Mouse (Mus musculus) forebrain, embryonic 16.5 days (tissue): ENCODE data around the gene Epha8. TPM values are rescaled to one million over a fixed set of nuclear protein-coding genes. Genes with fewer than 3 reads are reported as not detected.

Experiments used
- ATAC-seq: fragments of 200-750 bp; cut with Nextera tagmentation; 2 replicates; pipeline ENCODE4 v1.8.0; 2017; ENCODE audit warnings: mild to moderate bottlenecking, moderate library complexity
- H3K27ac ChIP-seq: fragments of 300-500 bp; sonication (generic); 2 replicates; pipeline ENCODE4 v1.5.1; 2014; ENCODE audit warnings: low read length, control low read depth
- H3K27me3 ChIP-seq: fragments of 300-500 bp; sonication (generic); replicated peaks from 2 replicates; pipeline ENCODE4 v1.6.1; 2014; ENCODE audit warnings: low read length; ENCODE audit not compliant: control insufficient read depth, insufficient read depth
- H3K36me3 ChIP-seq: fragments of 300-500 bp; sonication (generic); 2 replicates; pipeline ENCODE4 v1.6.1; 2014; ENCODE audit not compliant: control insufficient read depth, insufficient read depth
- H3K4me1 ChIP-seq: fragments of 300-500 bp; sonication (generic); replicated peaks from 2 replicates; pipeline ENCODE4 v1.6.1; 2014; ENCODE audit warnings: low read length; ENCODE audit not compliant: control insufficient read depth, insufficient read depth
- H3K4me2 ChIP-seq: fragments of 300-500 bp; sonication (generic); 2 replicates; pipeline ENCODE4 v1.6.1; 2014; ENCODE audit warnings: mild to moderate bottlenecking, low read length, control low read depth
- H3K4me3 ChIP-seq: fragments of 300-500 bp; sonication (generic); replicated peaks from 2 replicates; pipeline ENCODE4 v1.5.1; 2014; ENCODE audit warnings: mild to moderate bottlenecking, low read length, control low read depth
- H3K9ac ChIP-seq: fragments of 300-500 bp; sonication (generic); replicated peaks from 2 replicates; pipeline ENCODE4 v1.6.1; 2014; ENCODE audit warnings: low read depth, low read length, control low read depth
- H3K9me3 ChIP-seq: fragments of 300-500 bp; sonication (generic); 2 replicates; pipeline ENCODE4 v1.6.1; 2016; ENCODE audit warnings: low read length; ENCODE audit not compliant: control insufficient read depth
- WGBS: fragments of 180-500 bp; shearing (Covaris S2); extraction: QIAGEN DNeasy Blood & Tissue Kit; methylation state at CpG from one replicate; pipeline ENCODE4 v1.1.7; 2014; 5-methylcytosine and 5-hydroxymethylcytosine counted together
- polyA plus RNA-seq: library from polyadenylated mRNA; unstranded; fragments of >200 nt; fragmentation: Nextera tagmentation; extraction: Ambion mirVana; gene quantifications from 2 replicates; pipeline ENCODE4 v1.2.1, GENCODE M21; 2015

Epha8 gene
- polyA plus RNA-seq, 1 experiment from 2014 or later: 6.7 TPM

GRCm38 (mm10) chr4:136898637-136899036 is 58.0 kb downstream of the Epha8 start, which contains the start of gene C1qa:
C1qa (minus strand) TSS chr4:136898803.
- no peak for ATAC-seq
- H3K4me2 ChIP-seq: no peak within 1 kb of the TSS
- no peak within 1 kb of the TSS for H3K4me3 ChIP-seq
- peaks cover 4% of the 10 kb centered on the region; the same call in 1 of the 2 replicates for H3K4me1 ChIP-seq
- H3K27me3 ChIP-seq: peaks cover 20% of the 10 kb centered on the region
- 79% methylated on average over 9 of the region's 9 CpGs for WGBS
- no peaks in the 10 kb centered on the region for H3K36me3 ChIP-seq
- no peak within 1 kb of the TSS for H3K27ac ChIP-seq
- H3K9ac ChIP-seq: no peak within 1 kb of the TSS
- no peaks in the 10 kb centered on the region for H3K9me3 ChIP-seq

DNA sequence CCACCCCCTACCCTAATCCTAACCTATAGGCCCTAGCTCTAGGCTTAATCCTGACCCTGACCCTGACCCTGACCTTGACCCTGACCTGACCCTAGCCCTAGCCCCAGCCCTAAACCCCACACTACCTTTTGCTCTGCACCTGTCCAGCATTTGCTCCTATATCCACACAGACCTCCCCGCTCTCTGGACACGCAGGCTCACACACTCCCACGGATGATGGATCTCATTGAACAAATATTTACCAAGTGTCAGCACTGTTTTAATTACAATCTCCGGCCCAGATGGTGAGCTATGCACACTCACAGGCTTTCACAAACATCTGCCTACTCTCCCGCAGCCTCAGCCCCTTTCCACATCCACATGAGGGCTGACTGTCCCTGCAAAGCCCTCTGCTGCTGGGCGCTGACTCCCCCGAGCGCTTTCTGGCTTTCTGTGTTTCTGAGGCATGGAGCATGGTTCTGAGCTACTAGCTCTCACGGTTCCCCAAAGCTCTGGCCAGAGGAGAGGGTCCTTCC is 58.5 kb downstream of the Epha8 start:
- H3K4me2 ChIP-seq: no peak overlapping the region
- H3K27me3 ChIP-seq: peaks cover 20% of the 10 kb centered on the region
- no peak for ATAC-seq
- H3K9ac ChIP-seq: no peak overlapping the region
- no peaks in the 10 kb centered on the region for H3K36me3 ChIP-seq
- WGBS: 54% methylated on average over 9 of the region's 9 CpGs
- H3K27ac ChIP-seq: no peak overlapping the region
- H3K9me3 ChIP-seq: no peaks in the 10 kb centered on the region
- no peak overlapping the region for H3K4me3 ChIP-seq
- peaks cover 4% of the 10 kb centered on the region; the same call in 1 of the 2 replicates for H3K4me1 ChIP-seq

- Histone ChIP-seq H3K9me3 (no peaks in the 10 kb centered on the region), H3K4me1 (peaks cover 4% of the 10 kb centered on the region; the same call in 1 of the 2 replicates), H3K4me3 (no peak overlapping the region), H3K4me2 (no peak overlapping the region), H3K9ac (no peak overlapping the region), H3K27me3 (peaks cover 20% of the 10 kb centered on the region), H3K27ac (no peak overlapping the region), H3K36me3 (no peaks in the 10 kb centered on the region)
- ATAC-seq: no peak
- 34% methylated on average over 10 of the region's 10 CpGs for WGBS
Observed at GRCm38 (mm10) chr4:136896461-136896860, 60.2 kb downstream of the Epha8 start.

DNA sequence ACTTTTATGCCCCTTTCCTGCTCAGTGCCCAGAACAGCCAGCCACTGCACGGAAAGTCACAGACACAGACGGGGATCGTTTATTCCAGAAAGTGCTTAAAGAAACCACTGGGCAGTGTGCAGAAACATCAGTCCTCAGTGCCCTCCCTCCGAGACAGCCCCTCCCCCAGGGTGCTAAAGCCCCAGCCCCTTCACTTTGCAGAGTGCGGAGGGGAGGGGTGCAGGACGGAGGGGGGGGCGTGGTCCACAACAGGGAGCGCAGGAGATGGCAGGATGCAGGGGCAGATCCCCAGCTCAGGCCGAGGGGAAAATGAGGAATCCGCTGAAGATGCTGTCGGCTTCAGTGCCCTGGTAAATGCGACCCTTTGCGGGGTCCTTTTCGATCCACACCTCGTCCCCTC is 60.8 kb downstream of the Epha8 start:
- Histone ChIP-seq H3K9ac (no peak overlapping the region), H3K9me3 (no peaks in the 10 kb centered on the region), H3K4me3 (no peak overlapping the region), H3K4me1 (peaks cover 4% of the 10 kb centered on the region; the same call in 1 of the 2 replicates), H3K36me3 (no peaks in the 10 kb centered on the region), H3K27me3 (peaks cover 20% of the 10 kb centered on the region), H3K27ac (no peak overlapping the region), H3K4me2 (no peak overlapping the region)
- no peak for ATAC-seq
- 2% methylated on average over 14 of the region's 15 CpGs for WGBS

DNA sequence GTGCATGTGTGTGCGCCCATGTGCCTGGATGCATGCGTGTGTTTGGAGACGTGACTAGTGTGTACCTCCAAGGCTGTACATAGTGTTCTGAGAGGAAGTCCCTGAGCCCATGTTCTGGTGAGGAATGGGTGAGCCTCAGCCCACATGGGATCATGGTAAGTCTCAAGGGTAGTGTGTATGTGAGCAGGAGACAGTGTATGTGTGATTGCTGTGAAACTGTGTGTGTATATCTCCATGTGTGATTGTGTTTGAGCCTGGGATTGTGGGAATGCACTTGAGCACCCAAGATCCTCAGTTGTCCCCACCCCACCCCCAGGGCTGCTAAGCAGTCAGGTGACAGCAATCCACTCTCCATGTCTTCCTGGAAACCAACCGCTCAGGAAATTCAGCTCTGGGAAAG is 61.8 kb downstream of the Epha8 start:
- H3K36me3 ChIP-seq: no peaks in the 10 kb centered on the region
- peaks cover 4% of the 10 kb centered on the region; the same call in 1 of the 2 replicates for H3K4me1 ChIP-seq
- H3K4me2 ChIP-seq: no peak overlapping the region
- no peak overlapping the region for H3K9ac ChIP-seq
- H3K27me3 ChIP-seq: peaks cover 20% of the 10 kb centered on the region
- H3K4me3 ChIP-seq: no peak overlapping the region
- WGBS: 77% methylated on average over 4 of the region's 4 CpGs
- H3K9me3 ChIP-seq: no peaks in the 10 kb centered on the region
- no peak overlapping the region for H3K27ac ChIP-seq
- no peak for ATAC-seq

- Histone ChIP-seq H3K27ac (no peak overlapping the region), H3K36me3 (no peaks in the 10 kb centered on the region), H3K4me1 (peaks cover 4% of the 10 kb centered on the region; the same call in 1 of the 2 replicates), H3K9ac (no peak overlapping the region), H3K4me2 (no peak overlapping the region), H3K4me3 (no peak overlapping the region), H3K27me3 (peaks cover 20% of the 10 kb centered on the region), H3K9me3 (no peaks in the 10 kb centered on the region)
- ATAC-seq: peak; percentile 81
- WGBS: 5% methylated on average over 9 of the region's 9 CpGs
Observed at GRCm38 (mm10) chr4:136893691-136894543, 62.7 kb downstream of the Epha8 start.

DNA sequence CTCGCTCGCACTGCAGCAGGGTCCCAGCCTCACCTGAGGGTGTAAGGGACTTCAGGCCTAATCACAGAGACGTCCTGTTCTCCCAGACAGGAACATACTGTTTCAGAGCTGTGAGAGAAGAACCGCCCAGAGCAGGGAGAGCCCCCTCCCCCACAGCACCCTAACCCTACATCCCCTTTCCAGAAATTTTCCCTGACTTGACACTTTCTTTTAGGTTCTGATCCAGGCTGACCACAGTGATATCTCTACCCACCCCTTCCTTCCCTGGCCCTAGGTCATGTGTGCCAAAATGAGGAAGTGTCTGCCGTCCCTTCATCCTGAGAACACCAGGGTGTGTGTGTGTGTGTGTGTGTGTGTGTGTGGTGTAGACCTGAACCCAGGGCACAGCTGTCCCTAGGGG is 63.8 kb downstream of the Epha8 start, which contains the start of gene C1qc:
Gene C1qc, minus strand, starts transcription at position 255 of the 400 bp plus-strand sequence.
- Histone ChIP-seq H3K9me3 (no peaks in the 10 kb centered on the region), H3K4me3 (no peak within 1 kb of the TSS), H3K4me2 (no peak within 1 kb of the TSS), H3K27me3 (peaks cover 20% of the 10 kb centered on the region), H3K27ac (no peak within 1 kb of the TSS), H3K4me1 (peaks cover 4% of the 10 kb centered on the region; the same call in 1 of the 2 replicates), H3K36me3 (no peaks in the 10 kb centered on the region), H3K9ac (0 out of 2 replicates have a peak within 1 kb of the TSS, but pooled peaks have one; percentile 5)
- no peak for ATAC-seq
- WGBS: 78% methylated on average over 5 of the region's 5 CpGs

- Histone ChIP-seq H3K4me1 (peaks cover 4% of the 10 kb centered on the region; the same call in 1 of the 2 replicates), H3K27ac (no peak overlapping the region), H3K27me3 (peaks cover 20% of the 10 kb centered on the region), H3K9ac (0 out of 2 replicates have a peak overlapping the region, but pooled peaks have one; percentile 5), H3K4me2 (no peak overlapping the region), H3K4me3 (no peak overlapping the region), H3K36me3 (no peaks in the 10 kb centered on the region), H3K9me3 (no peaks in the 10 kb centered on the region)
- WGBS: 58% methylated on average over 7 of the region's 7 CpGs
- ATAC-seq: no peak
Observed at GRCm38 (mm10) chr4:136892371-136892770, 64.2 kb downstream of the Epha8 start.

DNA sequence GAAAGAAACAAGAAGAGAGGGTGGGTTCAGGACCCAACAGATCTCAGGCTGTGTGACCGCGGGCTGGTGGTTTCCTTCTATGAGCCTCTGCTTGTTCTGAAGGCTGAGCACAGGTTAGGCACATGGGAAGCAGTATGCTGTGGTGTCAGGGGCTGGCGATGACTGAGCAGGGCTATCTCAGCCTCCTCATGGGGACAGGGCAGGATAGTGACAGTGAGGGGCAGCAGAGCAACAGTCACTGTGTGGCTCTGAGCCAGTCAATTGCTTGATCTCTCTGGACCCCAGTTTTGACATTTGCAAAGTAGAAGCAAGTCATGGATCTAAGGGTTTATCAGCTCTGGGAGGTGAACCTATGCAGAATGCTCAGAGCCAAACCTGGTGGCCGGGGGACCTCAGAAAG is 65.5 kb downstream of the Epha8 start:
- Histone ChIP-seq H3K4me2 (no peak overlapping the region), H3K27ac (no peak overlapping the region), H3K4me3 (no peak overlapping the region), H3K27me3 (peaks cover 8% of the 10 kb centered on the region), H3K9me3 (no peaks in the 10 kb centered on the region), H3K9ac (no peak overlapping the region), H3K36me3 (no peaks in the 10 kb centered on the region), H3K4me1 (peaks cover 4% of the 10 kb centered on the region; the same call in 1 of the 2 replicates)
- no peak for ATAC-seq
- WGBS: 86% methylated on average over 4 of the region's 4 CpGs
